Mouse (Mus musculus) neural tube, embryonic 10.5 days (tissue): ENCODE results near the gene Rnf151.
"Not testable (repeated sequence)": the region's sequence is repeated elsewhere in the genome, so short reads cannot be mapped to it uniquely, and the experiment has no call there.

Source experiments
- DNase-seq: peaks from one replicate; pipeline ENCODE4 v3.0.0-alpha.2; 2017; ENCODE audit warnings: low spot score; ENCODE audit errors: extremely low spot score

Rnf151 gene

DNA sequence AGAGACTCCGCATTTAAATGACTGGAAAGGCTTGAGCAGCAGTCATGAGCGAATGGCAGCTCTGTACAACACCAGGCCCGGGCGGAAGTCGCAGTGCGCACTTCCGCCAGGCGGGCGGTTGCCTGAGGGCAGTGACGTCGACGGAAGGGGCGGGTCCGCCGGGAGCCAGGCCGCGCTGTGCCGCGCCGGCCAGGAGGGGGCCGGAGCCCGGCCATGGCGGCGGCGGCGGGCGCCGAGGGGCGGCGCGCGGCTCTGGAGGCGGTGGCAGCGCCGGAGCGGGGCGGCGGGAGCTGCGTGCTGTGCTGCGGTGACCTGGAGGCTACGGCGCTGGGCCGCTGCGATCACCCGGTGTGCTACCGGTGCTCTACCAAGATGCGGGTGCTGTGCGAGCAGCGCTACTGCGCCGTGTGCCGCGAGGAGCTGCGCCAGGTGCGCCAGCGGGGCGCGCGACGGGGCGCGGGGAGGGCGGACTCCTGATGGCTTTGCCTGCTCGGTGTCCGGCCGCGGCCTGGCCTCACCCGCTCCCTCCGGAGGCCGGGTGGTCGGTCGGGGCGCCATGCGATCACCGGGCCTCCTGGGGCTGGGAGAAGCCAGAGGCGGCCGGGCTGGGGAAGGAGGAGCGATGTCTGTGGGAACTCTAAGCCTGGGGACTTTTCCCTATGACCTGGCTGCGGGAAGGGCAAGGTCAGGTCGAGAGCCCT lies 48.2 kb downstream of the Rnf151 start, which contains the start of gene Zfp598:
Zfp598 (plus strand) TSS at position 143 of the 701 bp plus-strand sequence.
- DNase-seq = peak; percentile 94

GRCm38 (mm10) chr17:24669214-24669544 lies 48.7 kb downstream of the Rnf151 start:
- not testable (repeated sequence) for DNase-seq

DNA sequence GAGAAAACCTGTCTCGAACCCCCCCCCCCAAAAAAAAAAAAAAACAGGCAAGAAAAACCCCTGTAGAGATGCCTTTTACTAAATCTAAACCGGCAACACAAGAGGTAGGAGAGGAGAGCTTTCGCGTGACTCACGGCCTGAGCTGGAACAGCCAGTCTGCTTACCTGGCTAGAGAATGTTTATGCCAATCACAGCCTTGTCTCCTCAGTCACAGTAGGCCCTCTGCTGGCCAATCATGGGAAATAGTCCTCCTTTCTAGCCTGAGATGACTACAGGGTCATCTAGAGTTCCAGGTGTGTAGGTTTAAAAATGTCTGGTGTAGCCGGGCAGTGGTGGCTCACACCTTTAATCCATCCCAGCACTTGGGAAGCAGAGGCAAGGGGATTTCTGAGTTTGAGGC lies 50.4 kb downstream of the Rnf151 start:
- no peak for DNase-seq

- DNase-seq = not testable (repeated sequence)
These were observed 50.9 kb downstream of the Rnf151 start for GRCm38 (mm10) chr17:24667011-24667410.
